Comparison of ENCODE assay signal across 1 mouse cellular context in the genomic region with DNA sequence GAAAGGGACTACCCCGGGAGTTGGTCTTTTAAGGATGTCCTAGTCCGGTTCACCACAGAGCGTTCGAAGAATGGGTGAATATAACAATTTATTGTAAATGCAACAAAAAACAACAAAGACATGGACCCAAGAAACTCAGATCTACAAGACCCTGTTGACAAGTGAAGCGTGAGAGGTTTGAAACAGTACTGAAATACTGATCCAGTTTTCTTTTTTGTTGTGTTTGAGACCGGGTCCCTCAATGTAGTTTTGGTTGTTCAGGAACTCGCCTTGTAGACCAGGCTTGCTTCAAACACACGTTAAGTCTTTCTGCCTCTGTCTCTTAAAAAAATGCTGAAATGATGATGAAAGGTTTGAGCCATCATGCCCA.
TF ChIP-seq lines count a peak whose summit lies in the region.

No protein-coding gene starts in this region.

TF ChIP-seq in MEL, 35 proteins besides CTCF, POLR2A, EP300 and RAD21 (continued from another document):
- TF ChIP-seq NELFE (IDR thresholded peaks at IDR 0.05; ENCODE audit: low read depth, low read length) (no peak), MYC (IDR thresholded peaks at IDR 0.05; ENCODE audit: low read depth, low read length) (peak; percentile 19; the same call in 1 of the 2 replicates), BHLHE40 (IDR thresholded peaks at IDR 0.05; ENCODE audit: borderline replicate concordance, low read depth, low read length) (no peak), MAX (IDR thresholded peaks at IDR 0.05; ENCODE audit: low read length) (no peak), RCOR1 (IDR thresholded peaks at IDR 0.05; ENCODE audit: low read depth, low read length) (no peak), GATA1 (IDR thresholded peaks at IDR 0.05; ENCODE audit: low read depth, low read length) (no peak), ZC3H11A (IDR thresholded peaks at IDR 0.05; ENCODE audit: low read depth, low read length) (no peak), SIN3A (IDR thresholded peaks at IDR 0.05; ENCODE audit: low read length) (no peak; the same call in 1 of the 2 replicates), MAFK (IDR thresholded peaks at IDR 0.05; ENCODE audit: borderline replicate concordance, low read depth, low read length) (no peak)
